Mouse (Mus musculus) thymus, adult 2 months (tissue): ENCODE results near the gene Mtif3.

Experiments used
- CTCF ChIP-seq: fragments of 200-500 bp; IDR thresholded peaks from 2 replicates; pipeline ENCODE4 v1.5.1; 2012; ENCODE audit warnings: mild to moderate bottlenecking, control low read depth, low read length, moderate library complexity, borderline replicate concordance; ENCODE audit not compliant: control insufficient read depth, poor library complexity, insufficient read depth; ENCODE audit errors: extremely low read depth
- POLR2A ChIP-seq: fragments of 200-500 bp; IDR thresholded peaks from 2 replicates; pipeline ENCODE4 v1.6.1; 2012; ENCODE audit warnings: mild to moderate bottlenecking, low read length, control low read depth, moderate library complexity; ENCODE audit not compliant: control insufficient read depth, poor library complexity, insufficient read depth; ENCODE audit errors: extremely low read depth

DNA sequence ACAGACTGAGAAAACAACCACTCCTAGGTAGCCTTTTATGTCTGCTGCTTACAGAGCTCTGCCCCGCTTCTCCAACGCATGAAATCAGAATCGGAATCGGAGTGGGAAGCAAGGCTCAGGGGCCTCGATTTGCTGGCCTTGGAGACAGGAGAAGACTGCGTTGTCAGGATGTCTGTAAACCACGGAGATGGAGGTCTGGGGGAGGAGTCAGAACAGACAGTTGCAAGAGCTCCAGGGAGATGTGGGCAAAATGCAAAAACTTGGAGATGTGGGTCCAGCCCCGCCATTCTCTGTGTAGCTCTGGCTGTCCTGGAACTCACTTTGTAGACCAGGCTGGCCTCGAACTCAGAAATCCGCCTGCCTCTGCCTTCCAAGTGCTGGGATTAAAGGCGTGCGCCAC is 30.1 kb downstream of the Mtif3 start:
- TF ChIP-seq CTCF = no peak
- no peak for TF ChIP-seq POLR2A
